Mouse (Mus musculus): ENCODE data around the gene Usp2.

Gene Usp2

DNA sequence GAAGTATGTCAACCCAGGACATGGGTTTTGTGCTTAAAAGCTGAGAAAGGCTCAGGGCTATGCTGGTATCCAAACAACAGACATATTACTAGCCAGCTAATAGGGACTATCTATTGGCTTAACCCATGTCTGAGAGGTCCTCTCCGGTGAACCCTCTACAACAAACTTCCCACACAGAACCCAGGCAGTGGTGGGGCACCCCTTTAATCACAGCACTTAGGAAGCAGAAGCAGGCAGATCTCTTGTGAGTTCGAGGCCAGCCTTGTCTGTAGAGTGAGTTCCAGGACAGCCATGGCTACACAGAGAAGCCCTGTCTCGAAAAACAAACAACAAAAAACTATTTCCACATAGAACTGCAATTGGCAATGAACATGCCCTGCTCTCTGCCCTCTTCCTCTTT lies 59.9 kb downstream of the Usp2 start:
- no peak for DNase-seq

DNA sequence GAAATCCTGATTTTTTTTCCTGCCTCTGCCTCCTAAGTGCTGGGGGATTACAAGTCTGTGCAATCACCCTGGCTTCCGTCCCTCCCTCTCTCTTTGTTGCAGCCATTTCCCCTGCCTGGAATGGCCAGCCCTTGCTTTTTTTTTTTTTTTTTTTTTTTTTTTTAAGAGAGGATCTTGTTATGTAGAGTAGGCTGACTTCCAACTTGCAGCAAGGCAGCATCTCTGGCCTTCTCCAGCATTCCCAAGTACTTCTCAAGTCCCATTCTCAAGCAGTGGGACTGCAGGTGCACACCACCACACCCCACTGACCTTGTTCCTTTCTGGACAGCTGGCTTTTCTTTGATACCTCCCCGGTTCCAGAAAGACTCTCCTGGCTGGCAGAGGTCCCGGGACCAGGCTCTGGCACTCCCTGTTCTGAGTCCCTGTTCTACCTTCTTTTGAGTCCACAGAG lies 60.6 kb downstream of the Usp2 start:
- no peak for DNase-seq

GRCm38 (mm10) chr9:44129633-44130032 lies 62.8 kb downstream of the Usp2 start:
- no peak for DNase-seq

DNA sequence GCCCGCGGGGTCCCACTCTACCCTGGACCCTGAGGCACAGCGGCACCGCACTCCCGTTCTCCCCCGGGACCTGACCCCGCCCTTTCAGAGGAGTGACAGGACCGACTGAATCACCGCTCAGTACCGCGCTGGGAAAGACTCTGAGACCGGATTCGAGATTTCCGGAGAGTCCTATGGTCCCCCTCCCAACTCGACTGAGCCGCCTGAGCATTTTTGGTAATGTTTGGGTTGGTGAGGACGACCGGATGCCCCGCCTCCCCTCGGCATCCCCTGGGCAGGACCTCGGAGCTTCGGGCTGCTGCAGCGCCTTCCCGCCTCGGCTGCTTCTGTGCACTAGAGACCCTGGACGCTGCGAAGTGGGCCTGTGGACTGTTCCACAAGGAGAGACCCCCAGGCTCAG lies 63.2 kb downstream of the Usp2 start:
- no peak for DNase-seq

- DNase-seq, result no peak
Measured at GRCm38 (mm10) chr9:44130581-44131275, 63.9 kb downstream of the Usp2 start.

DNA sequence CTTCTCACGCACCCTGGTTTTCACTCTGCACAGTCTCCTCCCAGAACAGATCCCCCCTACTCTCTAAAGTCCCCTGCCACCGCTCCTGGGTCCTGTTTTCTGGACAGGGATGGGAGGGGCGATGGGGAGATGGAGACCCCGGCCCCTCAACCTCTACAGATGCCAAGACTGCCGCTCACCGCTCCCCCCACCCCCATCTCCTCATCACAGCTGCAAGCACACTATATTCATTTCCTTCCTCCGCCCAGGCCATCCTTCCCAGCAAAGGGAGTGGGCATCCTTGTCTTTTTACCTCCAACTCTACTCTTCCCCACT lies 64.4 kb downstream of the Usp2 start:
- no peak for DNase-seq

DNA sequence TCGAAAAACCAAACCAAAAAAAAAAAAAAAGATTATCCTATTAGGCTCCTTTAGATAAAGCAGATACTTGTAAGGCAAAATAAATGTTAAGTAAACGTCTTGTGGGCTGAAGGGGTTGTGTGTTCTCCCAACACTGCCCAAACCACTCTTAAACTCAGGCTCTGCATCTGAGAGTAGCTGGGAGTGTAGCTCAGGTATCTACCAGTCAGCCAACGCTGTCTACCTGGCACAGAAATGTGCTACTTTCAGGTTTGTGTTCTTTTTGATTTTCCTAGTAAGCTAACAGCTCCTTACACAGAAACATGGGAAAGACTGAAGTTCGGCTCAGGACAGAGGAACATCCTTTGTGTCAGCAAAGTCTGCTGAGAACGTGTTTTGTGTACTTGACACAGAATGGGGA lies 65.4 kb downstream of the Usp2 start:
- DNase-seq, result no peak

- DNase-seq, result no peak
Measured at GRCm38 (mm10) chr9:44133287-44133686, 66.5 kb downstream of the Usp2 start.

- peak; percentile 87 for DNase-seq
Measured at GRCm38 (mm10) chr9:44134101-44134850, 67.5 kb downstream of the Usp2 start, which contains the start of gene Mcam. TSS of gene Mcam (plus strand) at chr9:44134469.

- DNase-seq, result peak; percentile 74
Measured at GRCm38 (mm10) chr9:44134851-44135730, 68.3 kb downstream of the Usp2 start.

DNA sequence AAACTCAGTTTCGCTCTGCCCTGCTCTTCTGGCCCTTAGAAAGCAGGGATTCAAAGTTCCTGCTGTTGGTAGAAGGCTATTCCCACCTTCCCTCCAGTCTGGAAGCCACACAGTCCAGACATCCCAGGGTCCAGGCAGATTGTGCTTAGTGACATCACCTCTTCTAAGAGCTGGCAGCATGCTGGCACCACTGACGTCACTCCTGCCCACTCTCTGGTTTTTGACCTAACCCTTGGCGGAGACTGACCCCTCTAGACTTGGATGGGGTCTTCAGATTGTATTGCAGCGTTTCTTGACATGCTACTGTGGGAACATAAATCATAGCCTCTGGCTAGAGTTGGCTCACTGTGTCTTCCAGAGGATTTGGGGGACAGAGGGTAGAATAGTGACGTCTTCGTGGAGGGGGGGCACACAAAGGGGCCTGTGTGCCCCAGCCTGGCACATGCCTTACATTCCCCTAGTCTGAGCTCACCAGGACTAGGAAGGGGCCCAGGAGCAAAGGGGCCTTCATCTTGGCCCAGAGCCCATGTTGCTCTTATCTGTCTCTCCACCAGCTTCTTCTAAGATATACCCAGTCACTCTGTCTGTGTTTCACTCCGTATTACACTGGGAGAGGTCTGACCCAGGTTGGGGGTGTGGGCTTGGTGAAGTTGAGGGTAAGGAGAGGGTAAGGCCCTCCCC lies 69.0 kb downstream of the Usp2 start:
- peak; percentile 60 for DNase-seq

GRCm38 (mm10) chr9:44137846-44138245 lies 71.0 kb downstream of the Usp2 start:
- DNase-seq, result no peak

GRCm38 (mm10) chr9:44141951-44142350 lies 75.1 kb downstream of the Usp2 start:
- DNase-seq, result no peak

GRCm38 (mm10) chr9:44143421-44143820 lies 76.6 kb downstream of the Usp2 start:
- DNase-seq, result no peak

- DNase-seq, result no peak
Measured at GRCm38 (mm10) chr9:44144023-44144717, 77.3 kb downstream of the Usp2 start.

DNA sequence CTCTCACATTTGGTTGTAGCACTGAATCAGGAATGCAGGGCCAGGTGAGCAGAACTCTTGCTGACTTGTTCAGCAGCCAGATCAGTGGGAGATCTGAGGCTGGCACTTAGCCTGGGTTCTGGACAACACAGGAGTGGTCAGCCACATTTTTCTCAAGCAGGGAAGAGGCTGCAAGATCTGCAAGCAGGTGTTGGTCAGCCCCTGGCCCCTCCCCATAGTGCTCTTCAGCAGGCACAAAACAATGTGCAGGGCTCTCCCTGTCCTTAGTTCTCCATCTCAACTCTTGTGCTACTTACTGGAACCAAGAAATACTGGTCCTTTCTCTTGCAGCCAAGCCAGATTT lies 77.9 kb downstream of the Usp2 start:
- peak; percentile 67 for DNase-seq
